Mouse (Mus musculus) MN1 (cell line): ENCODE measurements around the gene Efna2.

Source experiments
- DNase-seq: peaks from one replicate; pipeline ENCODE4 v3.0.0-alpha.2; 2016; ENCODE audit warnings: low spot score

The Efna2 gene

DNA sequence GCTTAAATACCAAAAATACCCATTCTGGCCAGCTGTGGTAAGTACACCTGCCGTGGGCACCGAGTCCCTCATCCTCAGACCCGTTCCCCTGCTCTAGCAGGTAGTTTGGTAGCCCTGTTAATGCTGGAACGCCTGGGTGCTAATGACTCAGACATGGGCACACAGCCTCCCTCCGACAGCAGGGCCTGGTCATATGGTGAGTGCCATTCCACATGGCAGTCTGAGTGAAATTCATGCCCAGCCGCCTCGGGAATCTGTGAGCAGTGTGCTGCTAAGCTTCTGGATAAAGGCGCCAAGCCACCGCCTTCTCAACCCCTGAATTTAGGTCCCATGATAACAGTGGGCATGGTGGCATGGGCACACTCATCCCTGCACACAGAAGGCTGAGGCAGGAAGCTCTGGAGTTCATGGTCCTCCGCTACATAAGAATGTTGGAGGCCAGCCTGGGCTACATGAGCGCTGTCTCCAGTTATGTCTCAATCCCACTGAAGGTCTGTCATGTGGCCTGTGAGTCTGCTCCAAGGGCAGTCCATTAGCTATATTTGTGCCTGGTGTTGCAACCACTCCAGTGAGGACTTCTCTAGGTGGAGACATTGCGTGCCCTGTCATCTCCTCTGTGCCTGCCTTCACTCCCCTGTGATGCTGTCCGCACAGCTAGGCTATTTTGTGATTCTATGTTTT, 57.0 kb downstream of the Efna2 start:
- no peak for DNase-seq

DNA sequence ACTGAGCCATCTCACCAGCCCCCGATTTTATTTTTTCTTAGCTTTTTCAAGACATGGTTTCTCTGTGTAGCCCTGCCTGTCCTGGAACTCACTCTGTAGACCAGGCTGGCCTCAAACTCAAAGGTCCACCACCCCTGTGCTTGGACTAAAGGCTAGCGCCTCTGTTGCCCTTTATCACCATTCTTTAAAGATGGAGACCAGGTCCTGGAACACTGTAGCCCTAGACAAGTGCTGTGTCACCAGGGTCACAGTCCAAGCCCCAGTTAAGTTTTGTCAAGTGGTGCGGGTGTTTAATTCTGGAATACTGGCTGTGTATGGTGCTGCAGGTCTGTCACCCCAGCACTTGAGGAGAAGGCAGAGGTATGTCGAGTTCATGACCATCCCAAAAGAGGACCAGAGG, 57.7 kb downstream of the Efna2 start:
- DNase-seq, result no peak

DNA sequence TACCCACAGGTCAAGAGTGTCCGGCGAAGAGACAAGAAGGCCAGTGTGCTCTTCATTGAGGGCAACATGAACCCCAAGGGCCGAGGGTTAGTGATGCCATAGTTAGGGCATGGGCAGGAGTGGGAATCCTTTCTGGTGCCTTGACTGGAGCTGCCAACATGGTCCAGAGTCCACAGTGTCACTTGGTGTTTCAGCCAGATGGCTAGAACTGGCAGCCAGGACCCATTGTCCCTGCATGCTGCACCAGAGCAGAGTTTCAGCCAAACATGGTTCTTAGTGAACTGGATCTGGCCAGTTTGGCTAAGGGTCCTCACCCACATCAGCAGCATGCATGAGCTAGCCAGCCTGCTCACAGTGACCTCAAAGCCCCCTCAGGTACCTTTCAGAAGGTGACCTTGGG, 59.0 kb downstream of the Efna2 start:
- DNase-seq, result no peak
